Mouse (Mus musculus) heart, postnatal 4 days (tissue): ENCODE measurements around the gene Gon4l. TPM values are rescaled to one million over a fixed set of nuclear protein-coding genes. Genes with fewer than 3 reads are reported as not detected.
"Not testable (repeated sequence)": the region's sequence is repeated elsewhere in the genome, so short reads cannot be mapped to it uniquely, and the experiment has no call there.

Experiments
- DNase-seq: peaks from one replicate; pipeline ENCODE4 v3.0.0; 2021
- total RNA-seq, 2 experiments: library from RNA; stranded (reverse); gene quantifications; 2 replicates each; pipeline ENCODE4 v1.2.3; 2021

Gon4l gene
- total RNA-seq: 10 to 100 TPM; 28.0 to 31.7 TPM

GRCm38 (mm10) chr3:88834951-88835491 is at the start of gene Gon4l:
Gon4l (plus strand) TSS chr3:88835231.
- DNase-seq: peak; percentile 33

GRCm38 (mm10) chr3:88786323-88786722 is 48.7 kb upstream of the Gon4l start:
- not testable (repeated sequence) for DNase-seq

DNA sequence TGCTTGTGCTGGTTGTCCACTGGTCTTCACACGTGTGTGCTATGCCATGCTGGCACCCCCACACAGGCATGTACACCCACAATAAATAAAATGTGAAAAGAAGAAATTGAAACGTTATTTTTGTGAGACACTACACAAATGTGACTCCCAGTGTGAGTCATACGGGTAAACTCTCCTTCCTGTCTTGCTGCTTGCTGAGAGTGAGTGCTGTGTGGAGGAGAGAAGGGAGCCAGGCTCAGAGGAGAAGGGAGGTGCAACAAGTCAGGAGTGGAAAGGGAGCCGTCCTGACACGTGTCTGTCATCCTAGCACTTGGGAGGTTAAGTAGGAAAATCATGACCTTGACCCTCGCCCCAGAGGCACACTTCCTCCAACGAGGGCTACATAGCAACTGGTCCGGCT is 48.2 kb upstream of the Gon4l start:
- not testable (repeated sequence) for DNase-seq

- DNase-seq: not testable (repeated sequence)
Measured at GRCm38 (mm10) chr3:88788033-88788432, 47.0 kb upstream of the Gon4l start.

DNA sequence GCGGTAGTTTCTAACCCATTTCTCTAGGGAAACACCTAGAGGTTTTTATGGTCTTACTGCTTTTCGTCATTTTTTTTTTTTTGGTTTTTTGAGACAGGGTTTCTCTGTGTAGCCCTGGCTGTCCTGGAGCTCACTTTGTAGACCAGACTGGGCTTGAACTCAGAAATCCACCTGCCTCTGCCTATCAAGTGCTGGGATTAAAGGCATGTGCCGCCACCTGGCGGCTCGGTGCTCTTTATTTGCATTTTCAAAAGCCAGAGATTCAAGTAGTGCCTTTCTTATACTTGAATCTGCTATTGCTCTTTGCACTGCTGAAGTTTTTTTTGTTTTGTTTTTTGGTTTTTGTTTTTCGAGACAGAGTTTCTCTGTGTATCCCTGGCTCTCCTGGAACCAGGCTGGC is 37.5 kb upstream of the Gon4l start:
- DNase-seq: not testable (repeated sequence)

DNA sequence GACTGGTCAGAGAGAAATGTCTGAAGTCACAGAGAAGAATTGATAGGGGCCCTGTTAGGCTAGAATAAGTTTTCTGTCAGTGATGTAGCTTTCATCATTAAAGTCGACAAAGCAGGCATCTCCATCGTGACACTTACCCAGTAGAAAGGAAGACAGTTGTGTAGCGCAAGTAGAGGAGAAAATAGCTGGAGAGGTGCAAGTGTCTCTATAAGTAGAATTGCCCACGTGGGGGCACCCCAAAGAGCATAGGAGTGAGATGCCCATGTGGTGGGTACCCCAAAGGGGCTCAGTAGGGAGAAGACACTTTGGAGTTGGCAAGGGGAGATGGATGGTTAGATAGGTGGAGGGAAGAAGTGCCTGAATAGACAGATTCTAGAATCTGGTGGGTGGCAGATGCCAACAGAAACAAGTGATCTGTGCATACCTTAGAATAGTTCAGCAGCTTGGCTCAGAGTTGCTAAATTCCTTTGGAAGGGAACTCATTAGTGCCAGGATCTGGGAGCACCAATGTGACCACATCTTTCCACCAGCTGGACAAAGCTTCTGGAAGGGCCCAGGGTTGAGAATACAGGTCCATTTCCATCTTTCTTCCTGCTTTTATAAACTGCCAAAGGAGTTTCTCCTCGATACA is 31.0 kb upstream of the Gon4l start:
- no peak for DNase-seq

- no peak for DNase-seq
Measured at GRCm38 (mm10) chr3:88825710-88826109, 9.3 kb upstream of the Gon4l start.

GRCm38 (mm10) chr3:88827231-88827630 is 7.8 kb upstream of the Gon4l start:
- no peak for DNase-seq

DNA sequence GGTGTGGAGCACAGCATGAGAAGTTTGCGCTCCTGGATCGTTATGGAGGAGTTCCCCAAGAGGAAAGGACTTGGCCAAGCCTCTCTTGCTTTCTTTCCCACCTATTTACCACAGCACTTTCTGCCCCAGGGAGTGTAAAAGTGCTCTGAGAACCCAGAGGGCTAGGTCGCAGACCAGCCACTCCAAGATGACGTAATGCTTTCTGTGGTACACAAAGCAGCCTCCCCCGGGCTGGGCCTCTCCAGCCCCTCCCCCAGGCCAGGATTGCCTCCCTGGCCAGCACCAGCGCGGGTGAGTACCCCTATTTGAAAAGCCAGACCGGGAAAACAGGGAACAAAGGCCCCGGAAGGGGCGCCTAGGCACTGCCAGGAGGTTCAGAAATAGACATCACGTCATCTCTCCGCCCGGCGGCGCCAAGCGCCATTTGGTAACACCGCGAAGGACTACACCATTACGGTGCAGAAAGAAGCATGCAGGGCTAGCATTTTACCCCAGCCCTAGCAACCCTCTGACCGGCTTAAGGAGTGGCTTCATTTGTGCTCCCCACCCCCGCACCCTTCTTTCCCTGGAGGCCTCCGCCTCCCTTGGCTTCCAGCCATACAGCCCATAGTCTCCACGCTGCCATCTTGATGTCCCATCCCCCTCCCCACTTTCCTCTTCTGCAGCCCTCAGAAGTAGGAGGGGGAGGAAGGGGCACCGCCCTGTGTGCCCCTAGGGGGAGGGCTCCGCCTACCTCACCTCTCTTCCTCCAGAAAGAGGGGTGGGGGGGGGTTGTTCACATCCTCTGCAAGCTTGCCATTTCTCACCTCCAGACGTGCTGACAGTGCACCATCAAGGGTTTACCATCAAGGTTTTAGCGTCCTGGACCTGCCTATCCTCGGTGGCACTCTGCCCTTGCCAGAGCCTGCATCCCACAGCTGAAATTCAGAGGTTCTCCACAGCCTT is 3.6 kb upstream of the Gon4l start:
- DNase-seq: peak; percentile 73

GRCm38 (mm10) chr3:88832388-88832787 is 2.6 kb upstream of the Gon4l start:
- peak; percentile 42 for DNase-seq

- no peak for DNase-seq
Measured at GRCm38 (mm10) chr3:88849172-88849571, 14.1 kb downstream of the Gon4l start.

GRCm38 (mm10) chr3:88855837-88856236 is 20.8 kb downstream of the Gon4l start:
- no peak for DNase-seq

DNA sequence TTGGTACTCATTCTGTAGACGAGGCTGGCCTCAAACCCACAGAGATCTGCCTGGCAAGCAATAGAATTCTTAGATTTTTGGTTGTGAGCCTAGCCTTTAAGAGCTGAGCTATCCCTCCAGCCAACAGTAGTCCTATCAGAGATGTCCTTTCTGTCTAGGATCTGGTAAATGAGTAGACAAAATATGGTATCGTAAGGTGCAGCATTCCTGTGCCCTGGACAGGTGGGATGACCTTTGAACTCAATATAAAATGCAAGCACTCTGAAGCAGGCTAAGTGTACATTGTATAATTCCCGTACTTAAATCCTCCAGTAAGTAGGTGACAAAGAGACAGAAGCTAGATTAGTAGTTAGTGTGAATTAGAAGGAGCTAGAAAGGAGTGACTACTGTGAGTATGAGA is 27.1 kb downstream of the Gon4l start:
- no peak for DNase-seq

DNA sequence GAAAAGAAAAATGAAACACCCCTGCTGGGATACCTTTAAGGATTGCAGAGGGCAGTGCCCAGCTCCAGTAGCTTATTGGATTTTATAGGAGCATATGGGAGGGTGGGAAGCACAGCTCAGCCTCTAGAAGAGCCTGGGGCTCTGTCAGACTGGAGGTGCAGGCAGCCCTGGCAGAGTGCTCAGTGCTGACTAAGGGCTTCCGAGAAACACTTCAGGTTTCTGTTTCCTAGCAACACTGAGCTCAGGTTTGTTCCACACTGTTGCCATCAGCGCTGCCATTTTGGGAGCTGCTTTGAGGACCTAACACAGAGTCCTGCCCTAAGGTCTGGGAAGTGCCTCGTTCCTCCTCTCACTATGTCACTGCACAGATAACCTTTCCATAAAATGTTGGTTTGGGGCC is 31.7 kb downstream of the Gon4l start:
- DNase-seq: not testable (repeated sequence)

DNA sequence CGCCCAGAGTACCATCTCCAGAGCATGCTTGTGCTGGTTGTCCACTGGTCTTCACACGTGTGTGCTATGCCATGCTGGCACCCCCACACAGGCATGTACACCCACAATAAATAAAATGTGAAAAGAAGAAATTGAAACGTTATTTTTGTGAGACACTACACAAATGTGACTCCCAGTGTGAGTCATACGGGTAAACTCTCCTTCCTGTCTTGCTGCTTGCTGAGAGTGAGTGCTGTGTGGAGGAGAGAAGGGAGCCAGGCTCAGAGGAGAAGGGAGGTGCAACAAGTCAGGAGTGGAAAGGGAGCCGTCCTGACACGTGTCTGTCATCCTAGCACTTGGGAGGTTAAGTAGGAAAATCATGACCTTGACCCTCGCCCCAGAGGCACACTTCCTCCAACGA is 32.1 kb downstream of the Gon4l start:
- not testable (repeated sequence) for DNase-seq

- not testable (repeated sequence) for DNase-seq
Measured at GRCm38 (mm10) chr3:88868449-88868848, 33.4 kb downstream of the Gon4l start.

DNA sequence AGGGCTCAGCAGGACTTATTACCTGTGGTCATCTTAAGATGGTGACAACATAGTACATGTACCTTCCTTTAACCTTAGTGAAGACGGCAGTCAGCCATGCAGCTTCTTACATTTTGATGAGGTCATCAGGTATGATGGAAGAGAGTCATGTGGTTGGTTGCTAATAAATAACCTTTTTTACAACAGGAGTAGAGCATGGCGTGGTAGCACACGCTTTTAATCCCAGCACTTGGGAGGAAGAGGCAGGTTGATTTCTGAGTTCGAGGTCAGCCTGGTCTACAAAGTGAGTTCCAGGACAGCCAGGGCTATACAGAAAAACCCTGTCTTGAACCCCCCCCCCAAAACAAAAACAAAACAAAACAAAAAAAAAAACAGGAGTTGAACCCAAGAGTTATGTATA is 47.5 kb downstream of the Gon4l start:
- DNase-seq: not testable (repeated sequence)

DNA sequence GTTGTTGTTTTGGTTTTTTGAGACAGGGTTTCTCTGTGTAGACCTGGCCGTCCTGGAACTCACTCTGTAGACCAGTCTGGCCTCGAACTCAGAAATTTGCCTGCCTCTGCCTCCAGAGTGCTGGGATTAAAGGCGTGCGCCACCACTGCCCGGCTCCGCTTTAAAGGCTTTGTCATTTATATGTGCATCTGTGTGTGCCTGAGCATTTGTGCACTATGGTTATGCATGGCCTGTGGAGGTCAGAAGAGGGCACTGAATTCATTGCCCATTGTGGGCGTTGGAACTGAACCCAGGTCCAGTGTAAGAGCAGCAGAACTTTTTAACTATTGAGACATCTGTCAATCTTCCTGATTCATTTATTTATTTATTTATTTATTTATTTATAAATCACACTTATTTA is 58.0 kb downstream of the Gon4l start:
- DNase-seq: not testable (repeated sequence)

DNA sequence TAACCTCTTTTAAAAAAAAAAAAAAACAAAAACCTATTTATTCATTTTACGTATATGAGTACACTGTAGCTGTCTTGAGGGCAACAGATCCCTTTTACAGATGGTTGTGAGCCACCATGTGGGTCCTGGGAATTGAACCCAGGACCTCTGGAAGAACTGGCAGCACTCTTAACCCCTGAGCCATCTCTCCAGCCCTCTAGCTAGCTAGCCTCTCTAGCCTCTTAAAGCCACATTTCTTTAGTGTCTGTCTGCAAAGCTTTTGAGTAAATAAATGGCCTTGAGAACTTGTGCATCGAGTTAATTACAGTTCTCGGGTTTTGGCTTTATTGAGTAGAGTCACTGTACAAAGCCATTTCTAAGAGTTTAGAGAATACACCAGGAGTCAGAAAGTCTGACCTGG is 69.8 kb downstream of the Gon4l start:
- no peak for DNase-seq

DNA sequence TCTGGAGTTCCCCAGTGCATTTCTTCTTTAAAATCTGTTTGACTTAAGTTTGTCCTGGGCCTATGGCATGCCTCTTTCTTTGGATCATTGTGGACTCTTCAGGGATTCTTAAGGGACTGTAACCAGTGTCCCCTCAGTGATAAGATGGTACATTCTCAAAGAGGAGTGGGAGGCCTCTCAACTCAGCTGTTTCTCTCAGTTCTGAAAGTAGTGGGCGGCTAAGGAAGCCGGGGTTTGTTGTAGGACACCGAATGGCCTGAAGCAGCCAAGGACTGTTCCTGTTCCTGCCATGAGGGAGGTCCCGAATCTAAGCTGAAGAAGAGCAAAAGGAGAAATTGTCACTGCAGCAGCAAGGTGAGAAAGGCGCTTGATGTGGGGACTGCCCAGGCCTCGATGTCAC is 70.2 kb downstream of the Gon4l start:
- no peak for DNase-seq

DNA sequence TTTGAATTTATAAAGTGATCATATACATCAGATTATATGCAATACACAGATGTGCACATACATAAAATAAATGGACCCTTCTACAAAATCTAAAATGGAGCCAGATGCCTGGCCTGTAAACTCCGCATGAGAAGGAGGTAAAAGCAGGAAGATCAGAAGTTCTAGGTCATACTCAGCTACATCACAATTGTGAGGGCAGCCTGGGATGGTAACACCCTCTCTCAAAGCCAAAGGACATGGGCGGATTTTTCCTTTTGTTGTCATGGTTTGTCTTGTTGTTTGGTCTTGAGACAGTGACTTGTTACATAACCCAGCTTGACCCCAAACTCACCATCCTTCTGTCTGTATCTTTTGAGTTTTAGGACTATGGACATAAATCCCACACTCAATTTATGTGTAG is 70.7 kb downstream of the Gon4l start:
- DNase-seq: no peak

GRCm38 (mm10) chr3:88906393-88907159 is 71.5 kb downstream of the Gon4l start:
- no peak for DNase-seq

DNA sequence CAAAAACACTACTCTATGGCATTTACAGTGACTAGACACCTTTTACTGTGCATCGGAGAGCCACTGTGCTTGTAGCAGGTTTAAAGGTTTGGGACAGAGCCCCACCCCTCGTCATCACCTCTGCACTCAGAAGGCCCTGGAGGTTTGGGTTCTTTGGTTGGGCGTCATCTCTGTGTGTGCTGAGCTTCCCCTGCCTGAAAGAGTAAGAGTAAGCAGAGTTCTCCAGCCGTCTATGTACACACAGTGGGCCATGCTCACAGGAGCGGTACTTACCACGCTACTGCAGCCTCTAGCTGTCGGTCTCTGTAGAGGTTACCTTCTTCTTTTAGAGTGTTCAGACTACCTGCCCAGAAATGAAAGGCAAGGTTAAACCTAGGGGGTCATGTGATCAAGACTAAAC is 77.6 kb downstream of the Gon4l start:
- DNase-seq: no peak
